Mouse (Mus musculus) ES-Bruce4 (cell line): ENCODE results near the gene Ap1s3. TPM values are rescaled to one million over a fixed set of nuclear protein-coding genes. Genes with fewer than 3 reads are reported as not detected.

Source experiments
- H3K27ac ChIP-seq: 2 replicates; pipeline ENCODE4 v1.5.1; 2012; ENCODE audit warnings: low read length, inconsistent platforms; ENCODE audit not compliant: insufficient read depth
- H3K27me3 ChIP-seq: 2 replicates; pipeline ENCODE4 v1.6.1; 2012; ENCODE audit warnings: mild to moderate bottlenecking, low read length, inconsistent platforms; ENCODE audit not compliant: control insufficient read depth, poor library complexity, insufficient read depth, severe bottlenecking
- H3K36me3 ChIP-seq: 2 replicates; pipeline ENCODE4 v1.6.1; 2012; ENCODE audit warnings: inconsistent platforms, mild to moderate bottlenecking, low read length, moderate library complexity; ENCODE audit not compliant: control insufficient read depth, poor library complexity, insufficient read depth, severe bottlenecking
- H3K4me1 ChIP-seq: one replicate; pipeline ENCODE4 v1.8.1; 2011; ENCODE audit warnings: low read length; ENCODE audit not compliant: control insufficient read depth, insufficient read depth
- H3K4me3 ChIP-seq: 2 replicates; pipeline ENCODE4 v1.5.1; 2011; ENCODE audit warnings: low read depth, mild to moderate bottlenecking, low read length
- H3K9ac ChIP-seq: 2 replicates; pipeline ENCODE4 v1.6.1; 2012; ENCODE audit warnings: low read depth, mild to moderate bottlenecking, inconsistent platforms; ENCODE audit not compliant: poor library complexity, severe bottlenecking
- H3K9me3 ChIP-seq: replicated peaks from 2 replicates; pipeline ENCODE4 v1.6.1; 2012; ENCODE audit warnings: mild to moderate bottlenecking, low read length, inconsistent platforms; ENCODE audit not compliant: control insufficient read depth, poor library complexity, insufficient read depth, severe bottlenecking
- CTCF ChIP-seq: IDR thresholded peaks from one replicate; pipeline ENCODE4 v1.8.1; 2011; ENCODE audit warnings: low read depth, low read length
- EP300 ChIP-seq: IDR thresholded peaks from 2 replicates; pipeline ENCODE4 v1.6.1; 2011; ENCODE audit warnings: low read depth, low read length; ENCODE audit not compliant: insufficient read depth
- POLR2A ChIP-seq: IDR thresholded peaks from one replicate; pipeline ENCODE4 v1.8.1; 2011; ENCODE audit warnings: low read length; ENCODE audit not compliant: insufficient read depth
- polyA plus RNA-seq: library from polyadenylated mRNA; stranded (reverse); fragments of >200 nt; gene quantifications from 2 replicates; pipeline ENCODE4 v1.2.4, GENCODE M21; 2011; ENCODE audit warnings: low read depth; ENCODE audit not compliant: missing spikeins, insufficient read depth, insufficient read length

The Ap1s3 gene
- polyA plus RNA-seq, 1 experiment = 26.8 TPM

DNA sequence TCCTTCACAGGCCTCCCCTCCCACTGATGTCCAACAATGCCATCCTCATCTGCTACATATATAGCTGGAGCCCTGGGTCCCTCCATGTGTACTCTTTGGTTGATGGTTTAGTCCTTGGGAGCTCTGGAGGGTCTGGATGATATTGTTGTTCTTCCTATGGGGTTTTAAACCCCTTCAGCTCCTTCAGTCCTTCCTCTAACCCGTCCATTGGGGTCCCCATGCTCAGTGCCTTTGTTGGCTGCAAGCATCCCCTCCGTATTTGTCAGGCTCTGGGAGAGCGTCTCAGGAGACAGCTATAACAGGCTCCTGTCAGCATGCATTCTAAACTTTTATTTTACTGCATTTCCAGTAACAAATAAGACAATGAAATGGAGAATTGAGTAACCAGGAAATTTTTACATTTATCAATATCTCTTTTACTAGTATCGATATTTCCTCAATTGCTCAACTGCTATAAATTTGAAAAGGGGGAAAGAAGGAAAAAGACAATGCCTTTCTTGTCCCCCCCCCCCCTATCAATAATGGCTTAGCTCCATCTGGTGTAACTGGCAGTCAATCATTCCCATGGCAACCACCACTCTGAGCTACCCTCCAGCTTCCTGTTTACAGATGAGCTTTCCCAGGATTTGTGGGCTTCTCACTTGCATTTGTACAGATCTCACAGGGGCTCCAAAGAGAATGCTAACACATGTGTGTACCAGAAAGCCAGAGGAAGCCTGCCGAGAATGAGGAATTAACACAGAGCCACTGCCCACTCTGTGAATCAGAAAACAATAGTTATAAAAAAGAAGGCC is 73.2 kb downstream of the Ap1s3 start:
- Histone ChIP-seq H3K4me3 (no peak overlapping the region), H3K9ac (no peak overlapping the region), H3K36me3 (no peaks in the 10 kb centered on the region), H3K4me1 (no peaks in the 10 kb centered on the region), H3K9me3 (0 out of 2 replicates have a peak, but pooled peaks cover 7% of the 10 kb centered on the region), H3K27me3 (no peaks in the 10 kb centered on the region), H3K27ac (no peak overlapping the region)
- no peak for TF ChIP-seq EP300
- no peak for TF ChIP-seq CTCF

DNA sequence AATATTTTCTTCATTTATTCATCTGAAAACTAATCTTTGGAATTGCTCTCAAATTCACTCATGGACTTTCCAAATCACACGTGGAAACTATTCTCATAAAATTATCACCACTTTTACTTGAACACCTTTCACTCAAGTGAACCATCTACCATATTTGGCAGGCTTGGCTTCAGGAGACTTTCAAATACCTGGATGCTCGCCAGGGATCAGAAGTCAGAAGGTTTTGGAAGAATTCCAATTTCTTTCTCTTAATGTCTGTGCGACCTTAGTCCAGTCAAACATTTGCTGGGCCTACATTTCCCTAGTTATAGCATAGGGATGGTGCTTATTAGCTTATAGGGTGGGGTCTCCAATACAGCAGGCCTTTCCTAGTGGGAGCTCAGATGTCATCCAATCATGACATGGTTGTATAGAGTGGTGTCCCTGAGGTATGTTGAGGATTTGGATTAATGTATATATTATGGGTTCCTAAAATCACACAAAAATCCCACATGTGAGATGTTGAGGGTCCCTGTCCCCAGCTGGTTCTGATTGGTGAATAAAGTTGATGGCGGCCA is 79.0 kb downstream of the Ap1s3 start:
- TF ChIP-seq CTCF (no peak), POLR2A (no peak), EP300 (no peak)
- Histone ChIP-seq H3K9me3 (0 out of 2 replicates have a peak, but pooled peaks cover 7% of the 10 kb centered on the region), H3K4me1 (no peaks in the 10 kb centered on the region), H3K9ac (no peak overlapping the region), H3K27ac (no peak overlapping the region), H3K36me3 (no peaks in the 10 kb centered on the region), H3K4me3 (no peak overlapping the region), H3K27me3 (no peaks in the 10 kb centered on the region)

DNA sequence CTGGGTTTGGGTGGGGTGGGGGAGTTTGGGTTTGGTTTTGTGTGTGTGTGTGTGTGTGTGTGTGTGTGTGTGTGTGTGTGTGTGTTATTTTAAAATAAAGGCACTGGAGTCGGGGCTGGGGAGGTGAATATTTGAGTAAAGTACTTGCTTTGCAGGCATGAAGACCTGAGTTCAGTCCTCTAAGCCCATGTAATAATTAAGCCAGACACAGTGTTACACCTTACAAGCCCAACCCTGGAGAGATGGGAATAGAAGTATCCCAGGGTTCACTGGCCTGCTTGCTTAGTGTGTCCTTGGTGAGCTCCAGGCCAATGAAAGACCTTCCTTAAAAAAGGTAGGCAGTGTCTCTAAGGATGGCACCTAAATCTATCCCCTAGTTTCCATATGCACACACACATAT is 80.7 kb downstream of the Ap1s3 start:
- Histone ChIP-seq H3K27me3 (no peaks in the 10 kb centered on the region; the same call in 1 of the 2 replicates), H3K9me3 (0 out of 2 replicates have a peak, but pooled peaks cover 7% of the 10 kb centered on the region), H3K36me3 (no peaks in the 10 kb centered on the region), H3K27ac (no peak overlapping the region), H3K9ac (no peak overlapping the region), H3K4me3 (no peak overlapping the region), H3K4me1 (no peaks in the 10 kb centered on the region)
- TF ChIP-seq CTCF (no peak), POLR2A (no peak), EP300 (no peak)

DNA sequence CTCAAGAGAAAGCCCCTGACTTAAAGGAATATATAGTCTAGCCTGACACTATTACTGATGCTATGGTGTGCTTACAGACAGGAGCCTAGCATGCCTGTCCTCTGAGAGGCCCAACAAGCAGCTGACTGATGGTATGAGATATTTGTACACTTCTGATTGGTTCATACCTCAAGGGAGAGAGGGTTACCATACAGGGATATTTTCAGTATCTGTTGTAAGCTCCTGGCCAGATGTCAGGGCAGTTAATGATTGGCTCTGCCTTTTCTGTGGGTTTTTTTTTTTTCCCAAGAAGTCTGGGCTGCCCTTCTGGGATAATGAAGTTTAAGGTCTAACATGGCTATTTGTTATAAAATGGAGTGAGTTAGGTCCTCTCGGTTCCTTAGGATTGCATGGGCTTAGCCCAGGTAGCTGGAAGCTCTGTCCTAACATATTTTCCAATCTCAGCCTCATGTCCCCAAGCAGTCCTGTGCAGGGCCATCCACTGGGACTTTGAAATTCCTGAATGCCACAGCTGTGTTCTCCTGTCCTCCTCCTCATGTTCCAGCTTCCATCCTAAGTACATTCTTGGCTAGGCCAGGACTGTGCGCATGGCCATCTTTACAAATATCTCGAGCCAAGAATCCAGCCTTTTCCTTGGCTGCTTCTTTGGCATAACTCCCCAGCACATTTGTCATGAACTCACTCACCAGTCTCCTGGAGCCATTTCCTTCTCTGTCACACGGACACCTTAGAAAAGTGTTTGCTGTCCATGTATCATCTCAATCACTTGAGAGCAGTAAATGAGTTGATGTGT is 81.6 kb downstream of the Ap1s3 start:
- Histone ChIP-seq H3K27ac (no peak overlapping the region), H3K9ac (no peak overlapping the region), H3K4me3 (no peak overlapping the region), H3K27me3 (no peaks in the 10 kb centered on the region; the same call in 1 of the 2 replicates), H3K36me3 (no peaks in the 10 kb centered on the region), H3K9me3 (0 out of 2 replicates have a peak, but pooled peaks cover 2% of the 10 kb centered on the region), H3K4me1 (no peaks in the 10 kb centered on the region)
- TF ChIP-seq EP300 (no peak), POLR2A (no peak), CTCF (no peak)

DNA sequence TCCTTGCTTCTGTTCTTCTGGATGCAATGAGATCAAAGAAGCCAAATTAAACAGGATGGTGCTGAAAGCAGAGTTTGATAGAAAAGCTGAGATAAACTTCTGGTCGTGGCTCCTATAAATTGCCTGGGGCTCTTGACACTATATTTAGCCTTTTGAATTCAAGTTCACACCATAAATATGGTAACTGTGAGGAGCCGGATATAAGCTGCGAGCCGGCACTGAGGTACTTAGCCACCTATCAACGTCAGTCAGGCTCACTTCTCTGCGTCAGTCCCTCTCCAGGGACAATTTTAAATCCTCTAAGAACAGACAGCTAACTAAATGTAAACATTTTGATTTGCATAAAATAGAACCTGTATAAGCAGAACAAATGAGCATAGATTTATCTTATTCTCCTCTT is 82.3 kb downstream of the Ap1s3 start:
- Histone ChIP-seq H3K27me3 (no peaks in the 10 kb centered on the region; the same call in 1 of the 2 replicates), H3K9ac (no peak overlapping the region), H3K27ac (no peak overlapping the region), H3K9me3 (no peaks in the 10 kb centered on the region), H3K4me1 (no peaks in the 10 kb centered on the region), H3K36me3 (no peaks in the 10 kb centered on the region), H3K4me3 (no peak overlapping the region)
- TF ChIP-seq CTCF (no peak), POLR2A (no peak), EP300 (no peak)
